15 mouse cellular contexts compared by ENCODE assay signal in genomic region chr10:115012922-115013321, GRCm38 (mm10).
A peak's percentile ranks its signal among the peaks of the same experiment; 100 is the strongest.
DNase-seq lines count a peak whose midpoint lies in the region; ATAC-seq lines count a peak whose summit lies in the region.
"Had no signal": no experiment of that assay in that cellular context is flagged by ENCODE, and none has a peak within 500 bp of the region (broad histone marks: within the 10 kb centered on the region; RNA-seq: fewer than 3 reads in every experiment).

No protein-coding gene starts in this region.

- intact Hi-C loops in left cerebral cortex, postnatal 4 days (cut with DNase I): no loop called here
- intact Hi-C loops in left cerebral cortex, postnatal 36 days (cut with DNase I): no loop called here

- no peaks in the 10 kb centered on the region for H3K36me3 ChIP-seq in hindbrain, embryonic 14.5 days (replicated peaks; ENCODE audit: control insufficient read depth, insufficient read depth)
- no peaks in the 10 kb centered on the region for H3K36me3 ChIP-seq in neural tube, embryonic 14.5 days (ENCODE audit: control insufficient read depth, insufficient read depth, low read length)
- H3K36me3 ChIP-seq in liver, embryonic 12.5 days: no peaks in the 10 kb centered on the region
- H3K36me3 ChIP-seq: heart, embryonic 15.5 days; neural tube, embryonic 12.5 days had no signal

- H3K4me2 ChIP-seq in hindbrain, embryonic 14.5 days (replicated peaks): peak overlapping the region; percentile 34
- H3K4me2 ChIP-seq in neural tube, embryonic 14.5 days (ENCODE audit: low read depth, low read length): no peak overlapping the region
- H3K4me2 ChIP-seq in liver, embryonic 12.5 days: no peak overlapping the region

- peak; percentile 65; the same call in 1 of the 2 replicates for ATAC-seq in hindbrain, embryonic 14.5 days (ENCODE audit: low FRiP score)
- peak; percentile 49 for ATAC-seq in neural tube, embryonic 14.5 days (ENCODE audit: low read depth)
- ATAC-seq in liver, embryonic 12.5 days: no peak
- ATAC-seq: intestine, postnatal 0 days had no signal

- no peak overlapping the region for H3K4me3 ChIP-seq in hindbrain, embryonic 14.5 days (replicated peaks; ENCODE audit: low read length)
- no peak overlapping the region for H3K4me3 ChIP-seq in neural tube, embryonic 14.5 days (ENCODE audit: low read depth, low read length)
- no peak overlapping the region for H3K4me3 ChIP-seq in liver, embryonic 12.5 days
- H3K4me3 ChIP-seq: heart, embryonic 15.5 days; left cerebral cortex, adult 2 months; neural tube, embryonic 12.5 days had no signal

- DNase-seq in left cerebral cortex, postnatal 4 days: peak; percentile 68
- no peak for DNase-seq in left cerebral cortex, adult 8-10 months (ENCODE audit: low spot score in 2 of 2)
- DNase-seq in cerebellum, adult 9-10 months: peak; percentile 98
- DNase-seq in hindbrain, embryonic 14.5 days (ENCODE audit: low spot score): peak; percentile 37
- no peak for DNase-seq in left cerebral cortex, postnatal 36 days (ENCODE audit: low spot score in 2 of 2)
- no peak for DNase-seq in embryo, embryonic 11 days
- DNase-seq: gastrocnemius, postnatal 14 days; kidney, postnatal 36 days; thymus, postnatal 4 days had no signal

- 51% methylated on average over 6 of the region's 6 CpGs for WGBS in hindbrain, embryonic 14.5 days
- 62% methylated on average over 6 of the region's 6 CpGs for WGBS in neural tube, embryonic 14.5 days
- WGBS in liver, embryonic 12.5 days (ENCODE audit: insufficient replicate concordance): 67% methylated on average over 6 of the region's 6 CpGs

- 0 out of 2 replicates have a peak overlapping the region, but pooled peaks have one; percentile 16 for H3K27ac ChIP-seq in hindbrain, embryonic 14.5 days
- no peak overlapping the region for H3K27ac ChIP-seq in neural tube, embryonic 14.5 days (ENCODE audit: low read depth, low read length)
- H3K27ac ChIP-seq in liver, embryonic 12.5 days: no peak overlapping the region
- H3K27ac ChIP-seq: heart, embryonic 15.5 days; neural tube, embryonic 12.5 days had no signal

- H3K27me3 ChIP-seq in hindbrain, embryonic 14.5 days (ENCODE audit: control insufficient read depth, insufficient read depth, low read length): no peaks in the 10 kb centered on the region
- no peaks in the 10 kb centered on the region for H3K27me3 ChIP-seq in neural tube, embryonic 14.5 days (ENCODE audit: control insufficient read depth, insufficient read depth, low read length)
- no peaks in the 10 kb centered on the region for H3K27me3 ChIP-seq in liver, embryonic 12.5 days (replicated peaks)
- H3K27me3 ChIP-seq: heart, embryonic 15.5 days; neural tube, embryonic 12.5 days had no signal

- H3K9ac ChIP-seq in hindbrain, embryonic 14.5 days: 0 out of 2 replicates have a peak overlapping the region, but pooled peaks have one; percentile 2
- no peak overlapping the region for H3K9ac ChIP-seq in neural tube, embryonic 14.5 days (replicated peaks; ENCODE audit: low read depth, low read length)
- H3K9ac ChIP-seq in liver, embryonic 12.5 days: no peak overlapping the region
- H3K9ac ChIP-seq: heart, embryonic 15.5 days; neural tube, embryonic 12.5 days had no signal

- H3K4me1 ChIP-seq in hindbrain, embryonic 14.5 days (replicated peaks; ENCODE audit: control insufficient read depth, insufficient read depth, low read length): peaks cover 19% of the 10 kb centered on the region
- no peaks in the 10 kb centered on the region for H3K4me1 ChIP-seq in neural tube, embryonic 14.5 days (ENCODE audit: control insufficient read depth, insufficient read depth, low read length)
- no peaks in the 10 kb centered on the region for H3K4me1 ChIP-seq in liver, embryonic 12.5 days
- H3K4me1 ChIP-seq: heart, embryonic 15.5 days; neural tube, embryonic 12.5 days had no signal

- H3K9me3 ChIP-seq in hindbrain, embryonic 14.5 days (ENCODE audit: control insufficient read depth, low read length): no peaks in the 10 kb centered on the region
- no peaks in the 10 kb centered on the region for H3K9me3 ChIP-seq in neural tube, embryonic 14.5 days (ENCODE audit: control insufficient read depth, low read length)
- no peaks in the 10 kb centered on the region for H3K9me3 ChIP-seq in liver, embryonic 12.5 days (replicated peaks)
- H3K9me3 ChIP-seq: heart, embryonic 15.5 days; neural tube, embryonic 12.5 days had no signal

Comparison
In these comparisons a context has a peak if more than half of its experiments do, and no peak if none do; other contexts are left out.
1. DNase-seq: peak in left cerebral cortex, postnatal 4 days (single experiment), cerebellum, adult 9-10 months (single experiment) and hindbrain, embryonic 14.5 days (single experiment); none in left cerebral cortex, adult 8-10 months (0 of 2), left cerebral cortex, postnatal 36 days (0 of 2) and embryo, embryonic 11 days (single experiment).